Mouse (Mus musculus) lung, postnatal 0 days (tissue): ENCODE results near the gene Sez6l.

ENCODE experiments used
- CTCF ChIP-seq: IDR thresholded peaks from 2 replicates; pipeline ENCODE4 v1.5.1; 2016; ENCODE audit warnings: antibody characterized with exemption, mild to moderate bottlenecking
- EP300 ChIP-seq: IDR thresholded peaks from 2 replicates; pipeline ENCODE4 v1.6.1; 2016; ENCODE audit warnings: antibody characterized with exemption, mild to moderate bottlenecking, control low read depth

DNA sequence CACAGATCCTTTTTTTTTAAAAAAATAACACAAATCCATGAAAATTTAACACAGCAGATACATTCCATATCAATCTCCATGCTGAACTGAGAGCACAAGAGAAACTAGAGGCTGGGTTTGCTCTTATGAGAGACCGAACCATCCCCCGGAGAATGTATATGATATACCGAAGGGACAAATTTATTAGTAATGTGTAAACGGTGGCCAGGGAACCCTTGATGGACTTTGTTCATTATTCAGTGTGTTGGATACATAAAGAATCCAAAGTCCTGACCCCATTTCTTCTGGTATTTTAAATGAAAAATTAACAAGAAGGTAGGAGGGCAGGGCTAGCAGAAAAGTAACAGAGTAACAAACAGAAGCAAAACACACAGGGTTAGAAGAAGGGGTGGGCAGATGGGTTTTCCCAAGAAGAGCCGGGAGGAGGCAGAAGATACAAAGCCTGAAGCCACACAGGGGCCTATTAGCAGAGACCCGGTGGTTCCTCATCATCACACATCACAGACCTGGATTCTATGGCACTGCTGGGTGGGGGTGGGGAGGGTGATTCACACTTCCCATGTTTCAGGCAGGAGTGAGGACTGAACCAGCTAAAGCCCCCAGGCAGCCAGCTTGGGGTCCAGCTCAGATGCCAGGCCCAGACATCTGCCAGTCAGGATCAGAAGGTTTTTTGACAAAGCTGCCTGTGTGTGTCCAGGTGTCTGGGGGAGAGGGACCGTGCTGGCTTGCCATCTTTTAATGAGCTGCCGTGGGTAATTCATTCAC lies 76.9 kb downstream of the Sez6l start:
- TF ChIP-seq CTCF = no peak
- TF ChIP-seq EP300 = no peak
